Mouse (Mus musculus) retina, embryonic 14.5 days (tissue): ENCODE measurements at regions not wholly inside any gene's neighbourhood (a gene's known extent, or its start where the extent isn't known, plus 50 kb on each side); places are given as distances from the start of the nearest gene placed in this dataset.
A peak's percentile ranks its signal among the peaks of the same experiment; 100 is the strongest.

Experiments used
- DNase-seq: peaks from one replicate; pipeline ENCODE4 v3.0.0-alpha.2; 2015; ENCODE audit warnings: low spot score

GRCm38 (mm10) chr4:87386835-87387234 is 156.6 kb upstream of the Slc24a2 start:
- DNase-seq = no peak

GRCm38 (mm10) chr4:87386271-87386670 is 156.0 kb upstream of the Slc24a2 start:
- no peak for DNase-seq

GRCm38 (mm10) chr4:87385221-87385739 is 155.0 kb upstream of the Slc24a2 start:
- peak; percentile 32 for DNase-seq

GRCm38 (mm10) chr4:87384469-87385044 is 154.3 kb upstream of the Slc24a2 start:
- DNase-seq = no peak

GRCm38 (mm10) chr4:87380716-87381115 is 150.4 kb upstream of the Slc24a2 start:
- no peak for DNase-seq

GRCm38 (mm10) chr4:87379516-87380173 is 149.4 kb upstream of the Slc24a2 start:
- no peak for DNase-seq

- no peak for DNase-seq
Observed at GRCm38 (mm10) chr4:87371960-87372359, 141.7 kb upstream of the Slc24a2 start.

- DNase-seq = peak; percentile 44
Observed at GRCm38 (mm10) chr4:87369626-87370234, 139.5 kb upstream of the Slc24a2 start.

- DNase-seq = peak; percentile 77
Observed at GRCm38 (mm10) chr4:87368413-87369160, 138.3 kb upstream of the Slc24a2 start.

GRCm38 (mm10) chr4:87367732-87368412 is 137.6 kb upstream of the Slc24a2 start:
- peak; percentile 90 for DNase-seq

- DNase-seq = peak; percentile 74
Observed at GRCm38 (mm10) chr4:87362201-87362600, 131.9 kb upstream of the Slc24a2 start.

- peak; percentile 26 for DNase-seq
Observed at GRCm38 (mm10) chr4:87359483-87359882, 129.2 kb upstream of the Slc24a2 start.

GRCm38 (mm10) chr4:87359004-87359403 is 128.7 kb upstream of the Slc24a2 start:
- no peak for DNase-seq

GRCm38 (mm10) chr4:87332968-87333367 is 102.7 kb upstream of the Slc24a2 start:
- DNase-seq = no peak

- DNase-seq = peak; percentile 12
Observed at GRCm38 (mm10) chr4:87329136-87329535, 98.9 kb upstream of the Slc24a2 start.

GRCm38 (mm10) chr4:87321726-87322349 is 91.6 kb upstream of the Slc24a2 start:
- DNase-seq = no peak

- DNase-seq = no peak
Observed at GRCm38 (mm10) chr4:87298129-87298528, 67.9 kb upstream of the Slc24a2 start.

GRCm38 (mm10) chr4:87294538-87294937 is 64.3 kb upstream of the Slc24a2 start:
- no peak for DNase-seq
